Mouse (Mus musculus): Measurements from ENCODE around the gene Gm9970.

GRCm38 (mm10) chr5:31222696-31223095 lies 18.3 kb downstream of the Gm9970 start:
- no peak for TF ChIP-seq FLI1 (IDR thresholded peaks at IDR 0.05; ENCODE audit: low read length)
- TF ChIP-seq GATA1 (IDR thresholded peaks at IDR 0.05; ENCODE audit: borderline replicate concordance, low read length) = no peak

All from megakaryocyte, embryonic 14.5 days (primary cell).